Mouse (Mus musculus) bone marrow macrophage, adult 2 months (primary cell): Measurements from ENCODE around the gene Pdzk1. TPM values are rescaled to one million over a fixed set of nuclear protein-coding genes. Genes with fewer than 3 reads are reported as not detected.

Source experiments
- H3K27ac ChIP-seq: 2 replicates; pipeline ENCODE4 v1.5.1; 2012; ENCODE audit warnings: low read depth, low read length; ENCODE audit not compliant: insufficient read depth
- H3K4me1 ChIP-seq: 2 replicates; pipeline ENCODE4 v1.6.1; 2012; ENCODE audit warnings: low read length; ENCODE audit not compliant: control insufficient read depth, insufficient read depth
- H3K4me3 ChIP-seq: 2 replicates; pipeline ENCODE4 v1.5.1; 2012; ENCODE audit warnings: mild to moderate bottlenecking, low read length, moderate library complexity; ENCODE audit not compliant: insufficient read depth
- CTCF ChIP-seq: IDR thresholded peaks from 2 replicates; pipeline ENCODE4 v1.5.1; 2012; ENCODE audit warnings: low read depth, mild to moderate bottlenecking, low read length, moderate library complexity
- POLR2A ChIP-seq: IDR thresholded peaks from 2 replicates; pipeline ENCODE4 v1.6.1; 2012; ENCODE audit warnings: mild to moderate bottlenecking, low read depth, low read length, borderline replicate concordance
- polyA plus RNA-seq: library from polyadenylated mRNA; stranded (reverse); fragments of >200 nt; gene quantifications from 2 replicates; pipeline ENCODE4 v1.2.4, GENCODE M21; 2012; ENCODE audit not compliant: missing spikeins, insufficient read depth, insufficient read length

Pdzk1 gene
- polyA plus RNA-seq, 1 experiment: not detected

- peaks cover 7% of the 10 kb centered on the region for H3K4me1 ChIP-seq
- TF ChIP-seq POLR2A: no peak
- no peak for TF ChIP-seq CTCF
Measured at GRCm38 (mm10) chr3:96834587-96835348, 5.7 kb downstream of the Pdzk1 start.

DNA sequence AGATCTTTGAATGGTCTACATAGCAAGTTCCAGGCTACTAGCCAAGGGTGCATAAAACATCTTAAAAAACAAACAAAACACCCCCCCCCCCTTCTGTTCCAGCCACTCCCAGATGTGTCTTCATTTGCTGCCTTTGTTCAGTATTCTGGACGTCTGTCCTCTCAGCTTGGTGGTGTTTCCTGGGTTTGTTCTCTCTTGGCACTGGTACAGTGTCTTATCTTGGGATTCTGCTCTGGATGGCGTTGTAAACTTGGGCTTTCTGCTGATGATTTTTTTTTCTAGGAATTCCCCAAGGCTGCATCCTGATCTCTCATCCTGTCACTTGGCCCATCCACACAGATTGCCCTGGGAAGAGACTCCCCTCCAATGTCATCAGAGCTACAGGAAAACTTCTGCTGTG, 7.3 kb downstream of the Pdzk1 start:
- H3K4me3 ChIP-seq: no peak overlapping the region
- peaks cover 7% of the 10 kb centered on the region for H3K4me1 ChIP-seq
- no peak for TF ChIP-seq POLR2A
- TF ChIP-seq CTCF: no peak
- H3K27ac ChIP-seq: no peak overlapping the region

More at GRCm38 (mm10) chr3:96834587-96835348, 5.7 kb downstream of the Pdzk1 start:
- no peak overlapping the region for H3K4me3 ChIP-seq
- no peak overlapping the region for H3K27ac ChIP-seq

- no peak for TF ChIP-seq POLR2A
- TF ChIP-seq CTCF: no peak
- Histone ChIP-seq H3K4me3 (no peak overlapping the region), H3K27ac (no peak overlapping the region), H3K4me1 (peaks cover 7% of the 10 kb centered on the region)
Measured at GRCm38 (mm10) chr3:96838996-96839645, 10.0 kb downstream of the Pdzk1 start.

DNA sequence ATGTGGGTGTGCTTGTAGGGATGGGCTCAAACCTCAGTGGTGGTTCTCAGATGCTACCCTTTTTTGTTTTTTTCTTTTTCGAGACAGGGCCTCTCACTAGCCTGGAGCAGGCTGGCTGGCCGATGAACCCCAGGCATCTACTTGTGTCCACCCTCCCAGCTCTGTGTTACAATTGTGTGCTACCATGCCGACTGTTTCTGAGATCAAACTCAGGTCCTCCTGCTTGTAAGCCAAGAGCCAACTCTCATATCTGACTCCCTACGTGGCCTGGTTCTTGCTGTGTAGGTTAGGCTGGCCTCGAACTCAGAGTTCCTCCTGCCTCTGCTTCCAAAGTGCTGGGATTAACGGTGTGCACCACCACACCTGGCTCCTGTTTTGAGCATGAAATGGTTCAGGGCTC, 16.1 kb downstream of the Pdzk1 start:
- TF ChIP-seq CTCF (no peak), POLR2A (no peak)
- Histone ChIP-seq H3K27ac (no peak overlapping the region), H3K4me3 (no peak overlapping the region), H3K4me1 (no peaks in the 10 kb centered on the region)

- H3K27ac ChIP-seq: no peak overlapping the region
- no peak overlapping the region for H3K4me3 ChIP-seq
- H3K4me1 ChIP-seq: no peaks in the 10 kb centered on the region
- TF ChIP-seq CTCF (no peak), POLR2A (no peak)
Measured at GRCm38 (mm10) chr3:96845806-96846205, 16.7 kb downstream of the Pdzk1 start.

- H3K4me3 ChIP-seq: no peak overlapping the region
Measured at GRCm38 (mm10) chr3:96846985-96847384, 17.9 kb downstream of the Pdzk1 start.

DNA sequence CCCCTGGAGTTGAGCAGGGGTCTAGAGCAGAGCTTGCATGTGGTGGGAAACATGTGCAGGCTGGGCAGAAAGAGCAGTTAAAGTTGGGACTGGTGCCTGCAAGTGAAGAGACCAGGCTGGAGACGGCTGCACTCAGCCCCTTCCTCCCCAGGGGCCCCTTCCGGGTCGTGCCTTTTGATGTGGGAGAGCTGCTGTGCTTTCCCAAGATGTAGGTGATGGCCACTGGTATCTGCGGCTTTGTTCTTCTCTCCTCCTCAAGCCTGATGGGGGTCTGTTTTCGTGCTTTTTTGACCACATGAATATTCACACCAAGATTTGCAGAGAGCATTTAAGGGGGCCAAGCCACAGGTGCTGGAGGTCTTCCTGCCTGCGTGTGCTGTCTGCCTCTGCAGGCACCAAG, 18.6 kb downstream of the Pdzk1 start:
- no peaks in the 10 kb centered on the region for H3K4me1 ChIP-seq
- no peak overlapping the region for H3K4me3 ChIP-seq
- H3K27ac ChIP-seq: no peak overlapping the region
- TF ChIP-seq CTCF: no peak

More at GRCm38 (mm10) chr3:96846985-96847384, 17.9 kb downstream of the Pdzk1 start:
- Histone ChIP-seq H3K4me1 (no peaks in the 10 kb centered on the region), H3K27ac (no peak overlapping the region)
- TF ChIP-seq POLR2A (no peak), CTCF (no peak)

DNA sequence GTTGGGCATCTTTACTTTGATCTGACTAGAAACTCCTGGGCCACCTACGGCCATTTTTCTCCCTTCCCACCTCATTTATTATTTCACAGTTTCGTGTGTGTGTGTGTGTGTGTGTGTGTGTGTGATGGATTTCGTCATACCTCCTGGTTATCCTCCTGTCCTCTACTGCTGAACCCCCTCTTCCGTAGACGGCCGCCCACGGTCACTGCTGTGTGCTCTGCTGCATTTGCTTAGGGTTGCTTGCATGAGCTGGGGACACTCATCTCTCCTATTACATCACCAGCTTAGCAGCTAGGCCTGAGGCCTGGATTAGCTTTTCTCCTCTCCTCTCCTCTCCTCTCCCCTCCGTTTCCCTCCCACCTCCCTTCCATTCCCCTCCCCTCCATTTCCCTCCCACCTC, 19.4 kb downstream of the Pdzk1 start:
- Histone ChIP-seq H3K4me1 (no peaks in the 10 kb centered on the region), H3K27ac (no peak overlapping the region), H3K4me3 (no peak overlapping the region)
- TF ChIP-seq CTCF: no peak
- TF ChIP-seq POLR2A: no peak

GRCm38 (mm10) chr3:96849168-96849727, 20.2 kb downstream of the Pdzk1 start:
- no peak overlapping the region for H3K27ac ChIP-seq
- H3K4me1 ChIP-seq: no peaks in the 10 kb centered on the region
- no peak for TF ChIP-seq POLR2A
- no peak for TF ChIP-seq CTCF
- H3K4me3 ChIP-seq: no peak overlapping the region

DNA sequence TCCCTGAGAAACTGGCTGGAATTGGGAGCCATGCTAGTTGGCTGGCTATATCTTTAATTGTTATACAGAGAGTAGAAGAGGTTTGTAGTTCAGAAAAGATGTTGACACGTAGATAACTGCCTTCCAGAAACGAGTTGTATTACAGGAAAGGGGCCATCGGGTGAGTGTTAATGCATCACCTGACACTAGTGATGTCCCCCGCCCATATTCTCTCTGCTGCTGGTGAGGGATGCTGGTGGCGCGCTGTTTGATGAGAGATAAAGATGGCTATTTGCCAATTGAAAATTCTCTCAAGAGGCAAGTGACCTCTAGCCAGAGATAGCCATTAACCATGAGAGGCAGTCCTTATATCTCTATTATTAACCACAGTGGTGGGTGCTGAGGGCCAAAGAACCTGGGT, 23.5 kb downstream of the Pdzk1 start:
- Histone ChIP-seq H3K4me3 (no peak overlapping the region), H3K27ac (no peak overlapping the region)
- TF ChIP-seq CTCF (no peak), POLR2A (no peak)

GRCm38 (mm10) chr3:96854376-96854775, 25.3 kb downstream of the Pdzk1 start:
- TF ChIP-seq CTCF (no peak), POLR2A (no peak)
- Histone ChIP-seq H3K4me3 (no peak overlapping the region), H3K4me1 (no peaks in the 10 kb centered on the region), H3K27ac (no peak overlapping the region)

More for the DNA sequence above, 23.5 kb downstream of the Pdzk1 start:
- no peaks in the 10 kb centered on the region for H3K4me1 ChIP-seq
